Mouse (Mus musculus) hindbrain, postnatal 0 days (tissue): Measurements from ENCODE around the gene Etnk1. TPM values are rescaled to one million over a fixed set of nuclear protein-coding genes. Genes with fewer than 3 reads are reported as not detected.

Experiments used
- ATAC-seq: fragments of 200-750 bp; cut with Nextera tagmentation; 2 replicates; pipeline ENCODE4 v1.8.0; 2017; ENCODE audit warnings: mild to moderate bottlenecking, moderate TSS enrichment, moderate library complexity
- DNase-seq: peaks from one replicate; pipeline ENCODE4 v3.0.0-alpha.2; 2015; ENCODE audit warnings: low spot score
- H3K27ac ChIP-seq: fragments of 300-500 bp; sonication (generic); 2 replicates; pipeline ENCODE4 v1.5.1; 2014; ENCODE audit warnings: mild to moderate bottlenecking
- H3K27me3 ChIP-seq: fragments of 300-500 bp; sonication (generic); 2 replicates; pipeline ENCODE4 v1.6.1; 2014; ENCODE audit warnings: low read length, mixed read lengths; ENCODE audit not compliant: insufficient read depth
- H3K36me3 ChIP-seq: fragments of 300-500 bp; sonication (generic); 2 replicates; pipeline ENCODE4 v1.6.1; 2014; ENCODE audit warnings: low read length, mixed read lengths; ENCODE audit not compliant: insufficient read depth
- H3K4me1 ChIP-seq: fragments of 300-500 bp; sonication (generic); 2 replicates; pipeline ENCODE4 v1.6.1; 2014; ENCODE audit warnings: antibody characterized with exemption, low read length, mixed read lengths; ENCODE audit not compliant: insufficient read depth
- H3K4me2 ChIP-seq: fragments of 300-500 bp; sonication (generic); 2 replicates; pipeline ENCODE4 v1.6.1; 2014; ENCODE audit warnings: low read depth, mild to moderate bottlenecking, low read length, moderate library complexity, mixed read lengths
- H3K4me3 ChIP-seq: fragments of 300-500 bp; sonication (generic); 2 replicates; pipeline ENCODE4 v1.5.1; 2014; ENCODE audit warnings: low read length
- H3K9ac ChIP-seq: fragments of 300-500 bp; sonication (generic); replicated peaks from 2 replicates; pipeline ENCODE4 v1.6.1; 2014; ENCODE audit warnings: mild to moderate bottlenecking, low read length, moderate library complexity, mixed read lengths
- H3K9me3 ChIP-seq: fragments of 300-500 bp; sonication (generic); 2 replicates; pipeline ENCODE4 v1.6.1; 2016; ENCODE audit warnings: low read length, mixed read lengths
- CTCF ChIP-seq: IDR thresholded peaks from 2 replicates; pipeline ENCODE4 v1.5.1; 2016; ENCODE audit warnings: antibody characterized with exemption, control low read depth, low read depth
- WGBS: fragments of 180-500 bp; shearing (Covaris S2); extraction: QIAGEN DNeasy Blood & Tissue Kit; methylation state at CpG from one replicate; pipeline ENCODE4 v1.1.7; 2014; 5-methylcytosine and 5-hydroxymethylcytosine counted together
- polyA plus RNA-seq: library from polyadenylated mRNA; unstranded; fragments of >200 nt; fragmentation: Nextera tagmentation; extraction: Ambion mirVana; gene quantifications from 2 replicates; pipeline ENCODE4 v1.2.1, GENCODE M21; 2015
- total RNA-seq: library from RNA; depleted of rRNA; stranded (reverse); fragments of >200 nt; gene quantifications from 2 replicates; pipeline ENCODE4 v1.2.3, GENCODE M21; 2014; rRNA removed

The Etnk1 gene
- total and polyA plus RNA-seq, 2 experiments from 2014 or later = 33.2 to 111 TPM

DNA sequence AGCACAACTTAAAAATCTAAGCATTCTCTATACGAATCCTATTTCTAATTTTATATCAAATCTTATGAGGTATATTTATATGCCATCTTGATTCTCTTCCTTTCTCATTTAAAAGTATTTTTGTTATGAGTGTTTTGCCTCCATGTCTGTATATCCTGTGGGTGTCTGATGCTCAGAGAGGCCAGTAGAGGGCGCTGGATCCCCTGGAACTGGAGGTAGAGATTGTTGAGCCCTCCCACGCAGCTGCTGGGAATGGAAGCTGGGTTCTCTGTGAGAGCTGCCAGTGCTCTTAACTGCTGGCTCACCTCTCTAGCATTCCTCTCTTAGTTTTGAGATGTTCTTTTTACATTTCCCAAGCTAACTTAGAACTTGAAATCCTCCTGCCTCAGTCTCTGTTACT is 112.2 kb downstream of the Etnk1 start:
- no peak overlapping the region for H3K4me2 ChIP-seq
- WGBS = 56% methylated on average over 3 of the region's 3 CpGs
- no peaks in the 10 kb centered on the region for H3K9me3 ChIP-seq
- no peak for DNase-seq
- H3K27me3 ChIP-seq = no peaks in the 10 kb centered on the region
- no peak overlapping the region for H3K27ac ChIP-seq
- H3K4me3 ChIP-seq = no peak overlapping the region
- no peaks in the 10 kb centered on the region for H3K4me1 ChIP-seq
- TF ChIP-seq CTCF = peak; percentile 13; the same call in 1 of the 2 replicates
- H3K9ac ChIP-seq = no peak overlapping the region
- no peak for ATAC-seq
- H3K36me3 ChIP-seq = no peaks in the 10 kb centered on the region

Other genes with a start within 250 kb of the Etnk1 start
- 14.8 and 18.0 TPM in 2 replicates for gene St8sia1, start 202.8 kb upstream of the Etnk1 start, total RNA-seq
- 3.2 and 3.7 TPM in 2 replicates for gene St8sia1, start 202.8 kb upstream of the Etnk1 start, polyA plus RNA-seq
- 32.0 and 38.2 TPM in 2 replicates for gene C2cd5, start 67.1 kb upstream of the Etnk1 start, total RNA-seq
- gene C2cd5, start 67.1 kb upstream of the Etnk1 start, polyA plus RNA-seq = 24.4 and 26.7 TPM in 2 replicates